In genomic region chr1:51125671-51126424, GRCm38 (mm10) we compare ENCODE assay signal across 16 mouse cellular contexts.
DNase-seq lines count a peak whose midpoint lies in the region; ATAC-seq and TF ChIP-seq lines count a peak whose summit lies in the region.
"Had no signal": no experiment of that assay in that cellular context is flagged by ENCODE, and none has a peak within 500 bp of the region (broad histone marks: within the 10 kb centered on the region; RNA-seq: fewer than 3 reads in every experiment).

No protein-coding gene starts in this region.

- ATAC-seq in limb, embryonic 14.5 days (ENCODE audit: low FRiP score, low read depth) = no peak
- peak; percentile 74 for ATAC-seq in forebrain, postnatal 0 days
- ATAC-seq in neural tube, embryonic 14.5 days (ENCODE audit: low read depth) = peak; percentile 71
- ATAC-seq: CD4-positive, CD25-positive, alpha-beta regulatory T cell, adult 4 months had no signal

- no peak for TF ChIP-seq CTCF in forebrain, postnatal 0 days (IDR thresholded peaks at IDR 0.05; ENCODE audit: low read depth)

- peak; percentile 7 for DNase-seq in limb, embryonic 14.5 days (ENCODE audit: low spot score)
- DNase-seq in limb, embryonic 10.5 days (ENCODE audit: low spot score) = no peak
- peak; percentile 55 for DNase-seq in NIH3T3 (ENCODE audit: low read depth)
- DNase-seq in forebrain, postnatal 0 days = peak; percentile 35
- DNase-seq in layer of hippocampus, adult 18-20 months (ENCODE audit: low spot score in 2 of 2) = no peak
- no peak for DNase-seq in urinary bladder, postnatal 36 days (ENCODE audit: low spot score in 2 of 2)
- DNase-seq: cerebellum, adult 2 months; gastrocnemius, postnatal 25 days; kidney, adult 8-10 months; lung, adult 18-20 months; spleen, adult 18-20 months; thymus, postnatal 4 days had no signal

- no peak overlapping the region for H3K9ac ChIP-seq in limb, embryonic 14.5 days (ENCODE audit: low read depth, low read length, severe bottlenecking)
- H3K9ac ChIP-seq in forebrain, postnatal 0 days = no peak overlapping the region
- H3K9ac ChIP-seq in neural tube, embryonic 14.5 days (replicated peaks; ENCODE audit: low read depth, low read length) = no peak overlapping the region
- H3K9ac ChIP-seq: heart, embryonic 13.5 days; limb, embryonic 13.5 days had no signal

- no peak for TF ChIP-seq POLR2A in limb, embryonic 14.5 days (IDR thresholded peaks at IDR 0.05; ENCODE audit: borderline replicate concordance, extremely low read depth, insufficient read depth, insufficient read length)

- H3K36me3 ChIP-seq in limb, embryonic 14.5 days (ENCODE audit: control insufficient read depth, insufficient read depth, low read length) = no peaks in the 10 kb centered on the region
- H3K36me3 ChIP-seq in limb, embryonic 10.5 days = no peaks in the 10 kb centered on the region
- H3K36me3 ChIP-seq in forebrain, postnatal 0 days (ENCODE audit: insufficient read depth) = no peaks in the 10 kb centered on the region
- H3K36me3 ChIP-seq in neural tube, embryonic 14.5 days (ENCODE audit: control insufficient read depth, insufficient read depth, low read length) = no peaks in the 10 kb centered on the region
- H3K36me3 ChIP-seq: heart, embryonic 13.5 days; limb, embryonic 13.5 days had no signal

- H3K9me3 ChIP-seq in limb, embryonic 14.5 days (ENCODE audit: control insufficient read depth, low read length) = no peaks in the 10 kb centered on the region
- no peaks in the 10 kb centered on the region for H3K9me3 ChIP-seq in limb, embryonic 10.5 days (replicated peaks)
- no peaks in the 10 kb centered on the region for H3K9me3 ChIP-seq in forebrain, postnatal 0 days (ENCODE audit: low read length)
- no peaks in the 10 kb centered on the region for H3K9me3 ChIP-seq in neural tube, embryonic 14.5 days (ENCODE audit: control insufficient read depth, low read length)
- H3K9me3 ChIP-seq: heart, embryonic 13.5 days; limb, embryonic 13.5 days had no signal

- H3K4me3 ChIP-seq in limb, embryonic 14.5 days (replicated peaks; ENCODE audit: low read length) = no peak overlapping the region
- H3K4me3 ChIP-seq in limb, embryonic 10.5 days = no peak overlapping the region
- no peak overlapping the region for H3K4me3 ChIP-seq in forebrain, postnatal 0 days (ENCODE audit: low read depth, low read length)
- H3K4me3 ChIP-seq in neural tube, embryonic 14.5 days (ENCODE audit: low read depth, low read length) = no peak overlapping the region
- H3K4me3 ChIP-seq: heart, embryonic 13.5 days; limb, embryonic 13.5 days had no signal

- H3K27ac ChIP-seq in limb, embryonic 14.5 days (replicated peaks; ENCODE audit: low read depth, low read length) = no peak overlapping the region
- H3K27ac ChIP-seq in limb, embryonic 10.5 days = no peak overlapping the region
- H3K27ac ChIP-seq in forebrain, postnatal 0 days (ENCODE audit: low read depth, low read length) = no peak overlapping the region
- H3K27ac ChIP-seq in neural tube, embryonic 14.5 days (ENCODE audit: low read depth, low read length) = no peak overlapping the region
- H3K27ac ChIP-seq: heart, embryonic 13.5 days; limb, embryonic 13.5 days had no signal

- H3K27me3 ChIP-seq in limb, embryonic 14.5 days (ENCODE audit: control insufficient read depth, insufficient read depth, low read length) = no peaks in the 10 kb centered on the region
- H3K27me3 ChIP-seq in limb, embryonic 10.5 days (ENCODE audit: low read depth, poor library complexity, severe bottlenecking) = no peaks in the 10 kb centered on the region
- no peaks in the 10 kb centered on the region for H3K27me3 ChIP-seq in forebrain, postnatal 0 days (ENCODE audit: insufficient read depth, low read length)
- H3K27me3 ChIP-seq in neural tube, embryonic 14.5 days (ENCODE audit: control insufficient read depth, insufficient read depth, low read length) = no peaks in the 10 kb centered on the region
- H3K27me3 ChIP-seq: heart, embryonic 13.5 days; limb, embryonic 13.5 days had no signal

- 52% methylated on average over 10 of the region's 10 CpGs for WGBS in limb, embryonic 14.5 days
- WGBS in limb, embryonic 10.5 days = 78% methylated on average over 10 of the region's 10 CpGs
- WGBS in forebrain, postnatal 0 days = 21% methylated on average over 10 of the region's 10 CpGs
- WGBS in neural tube, embryonic 14.5 days = 48% methylated on average over 10 of the region's 10 CpGs

- H3K4me1 ChIP-seq in limb, embryonic 14.5 days (ENCODE audit: control insufficient read depth, insufficient read depth, low read length) = 0 out of 2 replicates have a peak, but pooled peaks cover 3% of the 10 kb centered on the region
- H3K4me1 ChIP-seq in limb, embryonic 10.5 days = 0 out of 2 replicates have a peak, but pooled peaks cover 2% of the 10 kb centered on the region
- H3K4me1 ChIP-seq in forebrain, postnatal 0 days (ENCODE audit: insufficient read depth) = no peaks in the 10 kb centered on the region
- no peaks in the 10 kb centered on the region for H3K4me1 ChIP-seq in neural tube, embryonic 14.5 days (ENCODE audit: control insufficient read depth, insufficient read depth, low read length)
- H3K4me1 ChIP-seq: heart, embryonic 13.5 days had no signal

- H3K4me2 ChIP-seq in limb, embryonic 14.5 days (replicated peaks; ENCODE audit: low read depth, low read length, severe bottlenecking) = no peak overlapping the region
- no peak overlapping the region for H3K4me2 ChIP-seq in forebrain, postnatal 0 days (ENCODE audit: low read depth)
- H3K4me2 ChIP-seq in neural tube, embryonic 14.5 days (ENCODE audit: low read depth, low read length) = no peak overlapping the region
- H3K4me2 ChIP-seq: heart, embryonic 13.5 days; limb, embryonic 13.5 days had no signal

Comparison
In these comparisons a context has a peak if more than half of its experiments do, and no peak if none do; other contexts are left out.
1. DNase-seq: peak in limb, embryonic 14.5 days (single experiment), NIH3T3 (single experiment) and forebrain, postnatal 0 days (single experiment); none in limb, embryonic 10.5 days (single experiment), layer of hippocampus, adult 18-20 months (0 of 2) and urinary bladder, postnatal 36 days (0 of 2).